Mouse (Mus musculus) small intestine, adult 2 months (tissue): ENCODE results near the gene Asap2.

ENCODE experiments used
- CTCF ChIP-seq: fragments of 200-500 bp; IDR thresholded peaks from 2 replicates; pipeline ENCODE4 v1.5.1; 2012; ENCODE audit warnings: low read depth, mild to moderate bottlenecking, control low read depth, inconsistent platforms, low read length, moderate library complexity, mixed read lengths; ENCODE audit not compliant: insufficient replicate concordance, insufficient read length; ENCODE audit errors: extremely low read depth
- POLR2A ChIP-seq: fragments of 200-500 bp; IDR thresholded peaks from 2 replicates; pipeline ENCODE4 v1.6.1; 2012; ENCODE audit warnings: low read depth, mild to moderate bottlenecking, control low read depth, inconsistent platforms, low read length, moderate library complexity

DNA sequence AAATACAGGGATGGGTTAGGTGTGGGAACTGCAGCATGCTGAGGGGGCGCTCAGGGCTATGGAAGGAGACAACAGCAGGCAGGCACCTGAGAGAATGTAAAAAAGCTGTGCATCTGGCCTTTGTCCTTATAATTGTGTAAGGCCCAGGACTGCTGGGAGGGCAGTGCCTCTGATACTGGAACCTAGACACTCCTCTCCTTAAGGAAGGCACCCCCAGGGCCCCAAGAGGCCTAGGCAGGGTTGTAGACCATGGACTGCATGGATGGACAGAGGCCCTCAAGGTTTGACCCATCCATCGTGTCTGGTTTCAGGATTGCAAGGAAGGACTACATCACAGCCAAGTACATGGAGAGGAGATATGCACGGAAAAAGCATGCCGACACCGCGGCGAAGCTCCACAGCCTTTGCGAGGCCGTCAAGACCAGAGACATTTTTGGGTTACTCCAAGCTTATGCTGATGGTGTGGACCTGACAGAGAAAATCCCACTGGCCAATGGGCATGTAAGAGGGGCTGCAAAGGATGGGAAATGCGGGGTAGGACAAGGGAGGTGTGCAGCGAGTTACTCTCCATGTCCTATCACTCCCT, 254.2 kb downstream of the Asap2 start:
- TF ChIP-seq CTCF, result no peak
- no peak for TF ChIP-seq POLR2A
